Mouse (Mus musculus) monocyte, adult 2 months (primary cell): ENCODE measurements around the gene Theg.

Experiments
- DNase-seq, 2 experiments: peaks; one replicate each; pipeline ENCODE4 v3.0.0; 2022; ENCODE audit warnings: low spot score in 2 of 2, low read depth in 1 of 2

Gene Theg

GRCm38 (mm10) chr10:79557496-79557895 is 29.6 kb downstream of the Theg start:
- no peak for DNase-seq

- no peak for DNase-seq
Observed at GRCm38 (mm10) chr10:79556951-79557350, 30.2 kb downstream of the Theg start.

DNA sequence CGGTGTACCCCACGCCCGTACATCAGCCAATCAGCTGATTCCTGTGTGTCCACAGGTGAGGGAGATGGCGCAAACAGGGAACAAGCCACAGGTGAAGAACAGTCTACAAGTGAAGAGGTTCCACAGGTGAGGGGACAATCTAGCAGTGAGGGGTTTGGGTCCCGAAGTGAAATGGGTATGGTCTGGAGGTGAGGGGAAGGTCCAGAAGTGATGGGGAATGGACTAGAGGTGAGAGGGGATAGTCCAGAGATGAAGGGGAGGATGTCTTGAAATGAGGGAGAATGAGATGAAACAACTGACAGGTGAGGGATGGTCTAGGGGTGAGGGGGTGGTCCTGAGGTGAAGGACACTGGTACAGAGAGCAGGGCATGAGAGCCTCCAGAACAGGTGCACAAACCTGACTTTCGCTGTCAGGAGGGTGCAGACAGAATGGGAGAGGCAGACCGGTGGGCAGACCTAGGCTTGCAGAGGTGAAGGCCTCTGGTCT is 31.9 kb downstream of the Theg start:
- no peak for DNase-seq

- peak in 1 of 2 experiments; percentile 28 for DNase-seq
Observed at GRCm38 (mm10) chr10:79554330-79555237, 32.5 kb downstream of the Theg start, which contains the start of gene Mier2. Gene Mier2, minus strand, starts transcription at chr10:79555199.

DNA sequence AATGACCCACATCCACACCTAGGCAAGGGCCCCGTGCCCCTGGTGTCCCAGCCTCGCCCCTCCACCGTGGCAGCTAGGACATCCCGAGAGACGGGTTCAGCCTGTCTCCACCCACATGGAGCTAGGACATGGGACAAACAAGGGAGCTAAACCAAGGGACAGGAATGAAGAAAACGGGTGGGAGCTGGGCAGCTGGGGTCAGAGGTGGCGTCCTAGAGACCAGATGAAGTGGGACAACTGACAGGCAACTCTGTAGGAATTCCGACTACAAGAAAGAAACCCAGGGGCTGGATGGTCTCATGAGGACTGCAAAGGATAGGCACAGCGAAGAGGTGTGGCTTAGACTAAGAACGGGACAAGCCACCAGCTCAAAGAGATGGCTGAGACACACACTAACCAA is 33.4 kb downstream of the Theg start:
- DNase-seq, result no peak

DNA sequence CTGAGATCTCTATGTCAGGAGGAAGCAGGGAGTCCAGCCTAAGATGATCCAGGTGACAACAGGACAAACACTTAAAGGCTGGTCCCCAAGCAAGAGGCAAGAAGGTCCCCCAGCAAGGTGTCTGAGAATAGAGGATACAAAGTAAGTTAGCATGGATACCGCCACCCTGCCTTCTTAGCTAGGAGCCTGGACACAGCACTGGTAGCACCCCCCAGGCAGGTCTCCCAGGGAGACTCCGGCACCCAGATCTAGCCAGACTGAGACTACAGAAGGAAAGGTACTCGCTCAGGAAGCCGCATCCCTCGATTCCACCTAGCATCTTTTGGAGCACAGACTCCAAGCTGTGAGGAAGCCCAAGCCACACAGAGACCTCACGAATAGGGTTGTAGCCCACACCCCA is 34.0 kb downstream of the Theg start:
- DNase-seq, result no peak

DNA sequence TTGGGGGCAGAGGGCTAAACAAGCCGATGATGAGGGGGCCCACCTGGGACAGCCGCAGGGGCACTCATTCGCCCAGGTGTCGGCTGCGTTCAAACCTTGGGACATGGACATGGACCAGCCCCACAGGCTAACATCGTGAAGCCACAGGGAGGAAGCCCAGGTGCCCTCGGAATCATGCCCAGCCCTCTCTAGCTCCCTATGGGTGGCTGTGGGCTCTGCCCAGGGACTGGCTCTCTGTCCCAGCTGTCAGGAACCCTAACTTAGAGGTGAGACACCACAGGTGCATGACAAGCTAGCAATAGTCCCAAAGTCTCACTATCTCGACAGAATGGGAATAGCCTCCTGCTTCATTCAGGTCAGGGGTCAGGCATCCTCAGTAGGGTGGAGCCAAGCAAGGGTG is 34.6 kb downstream of the Theg start:
- no peak for DNase-seq

GRCm38 (mm10) chr10:79550366-79550765 is 36.8 kb downstream of the Theg start:
- no peak for DNase-seq

DNA sequence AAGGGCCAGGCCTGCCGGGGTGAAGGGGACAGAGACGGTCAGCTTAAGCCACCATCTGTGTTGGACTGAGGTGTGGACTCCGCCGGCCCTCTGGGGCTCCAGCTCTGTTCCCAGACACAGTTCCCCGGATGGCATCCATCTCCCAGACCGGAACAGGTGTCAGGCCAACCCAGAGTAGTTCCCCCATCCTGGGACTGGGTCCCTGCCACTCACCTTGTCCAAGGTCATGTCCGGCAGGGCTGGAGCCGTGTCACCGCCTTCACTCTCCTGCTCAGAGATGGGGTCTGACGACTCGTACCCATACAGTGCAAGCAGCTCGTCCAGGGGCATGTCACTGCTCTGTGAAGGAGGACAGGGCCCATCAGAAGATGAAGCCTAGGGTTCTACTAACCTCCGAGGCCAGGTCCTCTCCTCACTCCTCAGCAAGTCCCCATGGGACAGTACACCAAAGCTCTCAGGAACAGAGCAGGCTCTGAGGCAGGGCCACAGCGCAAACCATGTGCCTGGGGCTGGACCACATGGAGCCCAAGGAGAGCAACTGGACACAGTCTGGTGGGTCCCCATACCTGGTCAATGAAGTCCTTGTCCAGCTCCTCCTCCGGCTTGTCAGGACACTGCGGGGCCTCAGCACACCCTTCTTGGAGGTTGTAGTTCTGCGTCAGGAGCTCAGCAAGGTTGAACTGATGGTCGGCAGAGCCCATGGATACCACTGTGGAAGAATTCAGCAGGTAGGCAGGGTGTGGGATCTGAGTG is 38.0 kb downstream of the Theg start:
- DNase-seq, result no peak

- no peak for DNase-seq
Observed at GRCm38 (mm10) chr10:79548546-79548945, 38.6 kb downstream of the Theg start.

DNA sequence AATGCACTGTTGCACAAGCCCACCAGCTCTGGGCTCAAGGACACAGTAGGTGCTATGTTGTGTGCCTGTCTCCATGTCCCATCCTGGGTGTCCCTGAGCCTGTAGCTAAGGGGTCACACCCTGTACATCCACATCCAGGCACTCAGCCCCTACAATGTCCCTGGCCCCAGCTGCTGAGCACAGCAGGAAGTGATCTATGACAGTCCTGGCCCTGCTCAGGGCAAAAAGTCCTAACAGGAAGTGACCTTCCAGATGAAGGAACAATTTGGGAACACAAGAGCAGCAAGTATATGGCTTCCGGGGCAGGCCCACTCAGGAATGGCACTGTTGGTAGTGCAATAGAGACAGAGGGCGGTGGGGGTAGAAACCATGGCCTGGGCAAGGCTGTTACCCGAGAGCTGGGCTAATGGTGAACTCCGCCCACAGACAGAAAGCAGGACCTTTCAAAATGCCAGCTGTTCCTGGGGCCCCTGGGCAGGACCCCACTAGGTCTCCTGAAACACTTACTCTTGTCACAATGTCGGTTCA is 39.9 kb downstream of the Theg start:
- no peak for DNase-seq

DNA sequence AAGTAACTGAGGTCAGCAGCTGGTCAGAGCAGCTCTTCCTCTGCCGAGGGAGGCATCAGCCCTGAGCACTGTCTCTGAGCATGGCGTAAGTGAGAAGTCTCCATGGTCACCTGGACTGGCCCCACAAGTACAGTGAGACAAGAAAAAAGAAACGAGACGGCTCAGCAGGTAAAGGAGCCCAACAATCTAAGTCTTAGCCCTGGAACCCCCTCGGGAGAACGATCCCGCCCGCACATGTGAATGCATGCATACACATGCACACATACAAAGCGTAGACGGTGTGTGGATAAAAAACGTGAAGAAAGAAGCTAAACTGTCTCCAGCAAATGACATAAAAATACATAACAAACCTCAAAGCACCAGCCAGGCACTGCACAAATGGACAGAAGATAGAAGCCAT is 40.6 kb downstream of the Theg start:
- no peak for DNase-seq

DNA sequence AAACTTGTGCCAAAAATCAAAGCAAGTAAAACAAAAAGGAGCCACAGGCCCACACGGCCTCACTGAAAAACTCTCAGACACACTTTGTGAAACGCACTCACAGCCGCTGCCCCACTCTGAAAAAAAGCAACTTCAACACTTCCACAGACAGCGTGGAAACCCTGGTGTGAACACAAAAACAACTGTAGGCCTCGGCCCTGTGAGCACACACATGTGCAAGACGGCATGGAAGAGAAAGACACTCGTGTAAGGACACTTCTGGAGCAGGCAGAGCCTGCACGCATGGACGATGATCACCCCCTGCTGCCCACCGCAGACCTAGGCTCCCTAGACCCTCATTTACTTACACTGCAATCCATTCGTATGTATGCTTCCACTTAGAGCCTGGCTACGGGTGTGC is 41.2 kb downstream of the Theg start:
- no peak for DNase-seq

DNA sequence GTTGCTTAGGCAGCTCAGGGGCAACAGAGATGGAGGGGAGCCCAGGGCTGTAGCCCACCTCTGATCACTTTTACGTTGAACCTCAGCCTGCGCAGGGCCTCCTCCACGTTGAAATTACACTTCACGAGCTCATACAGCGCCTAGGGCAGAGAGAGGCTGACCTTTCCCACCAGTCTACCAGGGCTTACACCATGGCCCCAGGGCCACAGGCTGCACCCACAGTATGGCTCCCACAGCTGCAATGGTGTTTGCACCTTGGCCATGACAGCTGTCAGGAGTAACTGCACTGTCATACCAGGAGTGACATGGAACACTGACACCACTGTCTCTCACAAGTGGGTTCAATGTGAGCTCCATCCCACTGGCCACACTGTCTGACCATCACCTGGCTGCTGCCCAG is 42.5 kb downstream of the Theg start:
- DNase-seq, result no peak

GRCm38 (mm10) chr10:79543884-79544597 is 43.1 kb downstream of the Theg start:
- DNase-seq, result no peak

DNA sequence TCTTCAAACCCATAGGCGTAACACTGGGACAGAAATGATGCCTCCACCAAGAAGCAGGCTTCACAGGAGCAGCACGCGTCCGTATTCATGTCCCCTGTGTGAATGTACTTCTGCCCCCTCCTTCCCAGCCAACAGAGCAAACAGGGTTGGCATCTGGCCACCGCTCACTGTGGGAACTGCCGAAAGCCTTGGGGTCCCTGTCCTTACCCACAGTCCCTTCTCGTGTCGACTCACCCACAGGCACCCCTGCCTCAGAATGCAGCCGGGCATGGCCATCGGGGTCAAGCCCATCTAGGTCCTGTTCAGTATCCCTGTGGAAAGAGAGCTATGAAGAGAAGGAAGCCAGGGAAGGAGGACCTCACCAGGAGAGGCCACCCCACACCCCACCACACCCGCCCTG is 45.0 kb downstream of the Theg start:
- DNase-seq, result no peak

GRCm38 (mm10) chr10:79541522-79541921 is 45.6 kb downstream of the Theg start:
- no peak for DNase-seq

DNA sequence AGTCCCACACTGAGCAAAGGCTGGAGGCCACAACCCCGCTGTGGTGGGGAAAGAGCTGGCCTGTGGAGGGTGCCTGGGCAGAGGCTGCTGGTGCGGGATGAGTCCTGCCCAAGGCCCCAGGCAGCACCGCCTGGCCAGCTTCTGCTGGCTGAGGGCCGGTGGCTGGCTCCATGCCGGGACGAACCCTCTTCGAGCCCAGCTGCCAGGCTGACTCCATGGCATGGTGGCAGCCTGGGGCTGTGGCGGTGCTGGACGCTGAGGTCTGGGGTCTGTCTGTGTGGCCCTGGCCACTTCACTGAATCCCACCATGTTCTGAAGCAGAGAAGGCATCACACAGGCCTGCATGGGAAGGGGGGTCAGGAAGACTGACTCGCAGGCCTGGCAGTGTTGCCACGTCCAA is 46.4 kb downstream of the Theg start:
- no peak for DNase-seq

GRCm38 (mm10) chr10:79539701-79540495 is 47.2 kb downstream of the Theg start:
- no peak for DNase-seq

DNA sequence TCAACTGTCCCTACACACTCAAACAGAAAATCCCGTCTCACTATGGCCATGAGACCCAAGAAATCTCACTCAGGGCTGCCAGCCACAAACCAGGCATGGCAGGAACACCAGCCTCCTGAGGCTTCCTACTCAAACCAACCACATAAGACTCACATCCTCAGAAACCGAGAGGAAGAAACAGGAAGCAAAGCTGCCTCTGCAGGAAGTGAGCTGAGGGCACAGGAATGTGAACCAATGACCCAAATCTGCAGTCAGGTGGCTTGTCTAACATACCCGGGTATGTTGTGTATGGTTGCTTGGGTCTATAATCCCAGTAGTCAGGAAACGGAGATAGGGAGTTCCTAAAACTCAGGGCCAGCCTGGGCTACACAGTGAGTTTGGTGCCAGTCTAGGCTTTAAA is 48.3 kb downstream of the Theg start:
- DNase-seq, result peak; percentile 22 to 30
